Mouse (Mus musculus): ENCODE data around the gene Tecta.
A peak's percentile ranks its signal among the peaks of the same experiment; 100 is the strongest.

Tecta gene

DNA sequence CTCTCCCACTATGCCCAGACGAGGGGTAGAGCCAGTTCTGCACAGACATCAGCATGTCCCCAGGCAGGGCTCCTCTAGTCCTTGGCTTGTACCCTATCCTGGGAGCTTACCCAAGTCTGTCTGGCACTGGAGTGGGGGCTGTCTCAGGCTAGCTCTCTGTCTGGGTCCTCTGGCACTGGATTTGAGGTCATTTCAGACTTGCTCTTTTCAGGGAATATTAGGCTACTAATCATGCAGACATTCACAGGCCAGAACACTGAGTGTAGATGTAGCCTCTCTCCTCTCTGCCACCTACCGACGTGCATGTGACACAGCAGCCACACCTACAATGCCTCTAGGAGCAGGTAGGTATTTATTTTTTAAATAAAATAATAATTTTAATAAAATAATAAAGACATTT, 82.4 kb downstream of the Tecta start:
- DNase-seq = no peak

DNA sequence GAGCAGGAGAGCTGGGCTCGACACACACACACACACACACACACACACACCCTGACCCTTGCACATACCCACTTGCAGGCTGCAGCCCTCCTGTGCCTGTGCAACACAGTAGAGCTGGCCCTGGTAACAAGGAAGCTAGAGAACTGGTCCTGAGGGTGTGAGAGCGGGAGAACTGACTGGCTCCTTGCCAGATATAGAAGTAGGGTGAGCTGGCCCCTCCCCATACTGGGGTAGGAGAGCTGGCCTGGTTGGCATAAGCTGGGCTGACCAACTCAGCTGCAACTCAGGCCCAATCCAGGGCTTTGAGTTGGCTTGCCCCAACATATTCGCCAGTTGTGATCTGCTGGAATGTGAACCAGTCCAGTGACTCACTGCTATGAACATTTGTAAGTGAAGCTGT, 83.9 kb downstream of the Tecta start:
- no peak for DNase-seq

DNA sequence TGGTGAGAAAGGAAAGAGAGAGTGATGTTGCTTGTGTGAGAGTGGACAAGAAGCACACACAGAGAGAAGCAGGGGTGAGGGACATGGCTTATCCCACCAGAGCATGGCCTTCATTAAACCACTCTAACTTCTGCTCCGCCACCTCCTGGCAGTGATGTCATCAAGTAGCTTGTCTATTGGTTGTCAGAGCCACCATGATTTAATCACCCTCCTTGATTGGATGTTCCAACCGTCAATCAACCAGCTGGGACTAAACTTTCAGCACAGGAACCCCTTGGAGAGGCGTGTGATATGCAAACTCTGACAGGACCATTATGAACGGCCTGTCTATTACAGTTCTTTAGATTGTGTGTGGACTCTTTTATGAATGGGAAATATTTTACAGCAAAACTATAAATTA, 84.8 kb downstream of the Tecta start:
- DNase-seq = peak; percentile 64

DNA sequence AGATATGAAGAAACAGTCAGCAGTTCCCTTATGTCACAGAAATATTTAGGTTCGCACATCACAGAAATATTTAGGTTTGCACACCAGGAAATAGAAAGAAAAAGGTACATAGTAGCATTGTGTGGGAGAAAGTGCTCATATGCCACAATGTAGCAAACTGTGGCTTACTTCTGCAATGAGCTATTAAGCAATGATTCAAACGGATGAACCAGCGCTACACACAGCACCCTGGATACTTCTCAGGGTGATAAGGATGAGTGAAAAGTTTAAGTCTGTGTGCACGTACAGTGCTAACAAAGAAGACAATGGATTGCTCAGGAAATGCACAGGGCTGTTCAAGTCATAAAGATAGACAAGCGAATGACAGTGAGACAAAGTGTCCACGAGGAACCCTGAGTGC, 85.3 kb downstream of the Tecta start:
- no peak for DNase-seq

DNA sequence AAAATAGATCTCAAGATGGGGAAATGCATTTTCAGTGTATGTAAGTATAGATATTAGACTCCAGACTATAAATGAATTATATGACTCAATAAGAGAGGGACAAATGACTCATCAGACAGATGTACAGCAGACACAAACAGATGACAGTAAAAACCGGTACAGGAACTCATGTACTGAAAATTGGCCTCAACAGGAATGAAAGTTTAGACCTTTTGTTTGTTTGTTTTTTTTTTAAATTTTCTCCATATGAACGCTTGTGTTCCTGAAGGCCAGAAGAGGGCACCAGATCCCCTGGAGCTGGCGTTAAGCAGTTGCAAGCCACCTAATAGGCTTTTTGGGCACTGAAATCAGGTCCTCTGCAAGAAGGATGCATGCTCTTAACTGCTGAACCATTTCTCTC, 85.9 kb downstream of the Tecta start:
- peak; percentile 49 for DNase-seq

DNA sequence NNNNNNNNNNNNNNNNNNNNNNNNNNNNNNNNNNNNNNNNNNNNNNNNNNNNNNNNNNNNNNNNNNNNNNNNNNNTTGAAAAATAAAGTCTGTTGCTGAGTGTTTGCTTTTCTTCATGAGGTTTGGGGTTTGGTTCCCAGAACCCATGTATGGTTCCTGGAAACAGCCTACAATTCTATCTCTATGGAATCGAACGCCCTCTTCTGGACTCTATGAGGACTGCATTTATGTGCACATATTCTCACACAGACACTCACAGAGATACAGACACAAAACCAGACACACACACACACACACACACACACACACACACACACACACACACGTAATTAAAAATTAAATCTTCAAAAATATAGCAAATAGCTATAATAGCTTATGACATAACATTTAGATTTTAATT, 88.4 kb downstream of the Tecta start:
- DNase-seq = no peak

DNA sequence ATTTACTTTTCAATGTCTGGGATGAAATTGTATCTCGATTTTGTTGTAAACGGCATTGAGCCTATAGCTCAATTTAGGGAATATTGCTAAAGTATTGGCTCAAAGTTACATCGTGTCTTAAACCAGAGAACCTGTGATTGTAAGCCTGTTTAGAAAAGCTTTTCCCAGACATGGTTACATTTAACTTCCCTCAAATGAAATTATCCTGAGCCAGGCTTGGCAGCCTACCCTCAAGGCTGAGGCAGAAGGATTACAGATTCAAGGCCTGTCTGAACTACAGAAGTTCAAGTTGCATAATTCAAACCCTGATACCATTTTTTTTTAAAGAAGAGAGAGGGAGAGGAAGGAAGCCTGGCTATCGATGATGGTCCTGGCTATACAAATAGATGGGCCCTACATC, 95.8 kb downstream of the Tecta start:
- DNase-seq = no peak

DNA sequence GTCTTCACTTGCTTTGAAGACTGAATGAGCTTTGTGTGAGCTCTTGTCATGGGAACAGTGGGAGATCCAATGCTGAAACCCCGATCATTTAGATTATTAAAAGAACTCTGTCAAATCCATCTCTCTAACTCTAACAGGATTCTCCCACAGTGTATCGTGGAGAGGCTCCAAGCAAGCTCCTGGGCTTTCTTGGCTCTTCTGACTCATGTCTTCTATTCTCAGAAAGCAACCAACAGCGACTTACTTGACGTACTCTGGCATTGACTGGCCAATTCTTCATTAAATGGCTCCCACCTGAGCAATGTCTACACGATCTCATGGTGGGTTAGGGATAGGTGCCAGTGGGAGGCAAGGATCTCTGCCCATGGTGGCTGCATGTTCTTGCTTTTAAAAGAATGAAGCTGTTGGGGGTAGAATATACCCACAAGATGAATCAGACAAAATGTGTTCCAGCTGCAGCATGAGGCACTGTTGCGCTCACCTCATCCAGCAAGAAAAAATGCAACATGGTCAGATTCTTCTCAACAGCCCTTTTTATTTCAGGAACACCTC, 98.6 kb downstream of the Tecta start:
- no peak for DNase-seq

DNA sequence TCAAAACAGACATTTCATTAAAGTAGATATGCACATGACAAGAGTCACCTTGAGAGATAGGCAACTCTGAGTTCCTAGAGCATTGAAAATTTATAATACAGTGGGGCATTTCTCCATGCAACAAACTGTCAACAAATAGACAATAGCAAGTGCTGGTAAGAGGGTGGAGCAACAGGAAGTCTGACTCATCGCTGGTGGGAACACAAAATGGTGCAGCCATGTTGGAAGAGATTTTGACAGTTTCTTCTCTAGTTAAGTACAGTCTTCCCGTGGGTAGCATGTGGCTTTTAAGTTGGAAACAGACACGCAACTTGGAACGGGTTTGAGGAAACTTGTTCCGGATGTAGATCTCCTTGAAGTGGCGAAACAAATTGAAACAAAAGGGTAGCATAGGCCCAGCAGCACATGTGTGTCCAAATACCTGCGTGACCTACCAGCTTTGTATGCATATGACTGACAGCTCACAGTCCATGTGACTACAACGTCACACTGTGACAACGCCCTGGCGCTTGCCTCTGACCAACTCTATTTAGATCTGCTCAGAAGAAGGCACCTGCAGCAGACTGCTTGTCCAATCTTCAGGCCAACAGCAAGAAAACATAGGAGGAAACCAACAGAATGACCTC, 103.3 kb downstream of the Tecta start:
- no peak for DNase-seq

DNA sequence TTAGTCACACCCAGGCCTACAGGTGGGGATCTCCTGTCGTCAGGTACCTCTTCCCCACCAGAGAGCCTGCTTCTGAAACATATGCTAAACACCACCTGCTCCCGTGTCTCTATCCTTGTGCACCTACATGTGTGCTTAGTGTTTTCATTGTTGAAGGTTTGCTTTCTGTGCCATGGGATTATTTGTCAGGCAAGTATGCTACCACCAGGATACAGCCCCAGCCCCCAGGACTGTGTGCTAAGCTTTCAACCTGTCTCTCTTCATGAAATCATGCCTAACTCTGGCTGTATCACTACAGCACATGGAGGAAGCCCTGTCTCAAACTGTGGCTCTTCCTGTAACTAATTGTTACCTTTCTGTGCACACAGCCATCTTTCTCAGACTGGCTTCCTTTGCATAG, 105.6 kb downstream of the Tecta start:
- no peak for DNase-seq

DNA sequence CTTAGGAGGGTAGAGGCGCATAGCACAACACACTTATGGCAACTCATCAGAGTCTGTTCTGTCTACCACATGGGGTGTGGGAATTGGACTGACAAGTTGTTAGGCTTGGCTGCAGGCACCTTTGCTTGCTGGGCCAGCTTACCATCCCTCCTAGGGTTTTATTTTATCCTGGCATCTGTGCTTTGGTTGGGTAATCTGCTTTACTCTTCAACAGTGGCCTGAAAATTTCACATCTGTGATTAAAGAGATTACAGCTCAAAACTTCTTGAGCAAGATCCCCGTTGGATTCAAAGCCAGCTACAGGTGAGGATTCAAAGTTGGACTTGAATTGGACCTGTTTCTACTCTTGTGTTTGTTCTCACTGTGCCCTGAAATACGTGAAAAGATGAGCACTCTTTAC, 106.1 kb downstream of the Tecta start:
- DNase-seq = no peak

DNA sequence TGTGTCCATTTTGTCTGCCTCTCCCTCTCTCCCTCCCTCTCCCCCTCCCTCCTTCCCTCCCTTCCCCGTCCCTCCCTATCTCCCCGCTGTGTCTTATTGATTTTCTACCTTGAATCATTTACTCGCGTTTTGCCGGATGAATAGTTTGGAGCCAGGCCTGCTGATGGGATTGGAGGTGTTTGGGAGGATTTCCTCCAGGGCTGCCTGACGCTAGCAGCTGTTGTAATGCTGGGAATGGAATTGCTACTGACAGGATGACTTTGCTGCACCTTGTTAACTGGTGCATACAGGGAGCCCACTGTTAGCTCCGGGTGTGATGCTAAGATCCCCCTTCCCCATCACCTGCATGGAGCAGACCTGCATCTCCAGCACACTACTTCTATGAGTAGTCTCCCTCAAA, 106.7 kb downstream of the Tecta start:
- no peak for DNase-seq

DNA sequence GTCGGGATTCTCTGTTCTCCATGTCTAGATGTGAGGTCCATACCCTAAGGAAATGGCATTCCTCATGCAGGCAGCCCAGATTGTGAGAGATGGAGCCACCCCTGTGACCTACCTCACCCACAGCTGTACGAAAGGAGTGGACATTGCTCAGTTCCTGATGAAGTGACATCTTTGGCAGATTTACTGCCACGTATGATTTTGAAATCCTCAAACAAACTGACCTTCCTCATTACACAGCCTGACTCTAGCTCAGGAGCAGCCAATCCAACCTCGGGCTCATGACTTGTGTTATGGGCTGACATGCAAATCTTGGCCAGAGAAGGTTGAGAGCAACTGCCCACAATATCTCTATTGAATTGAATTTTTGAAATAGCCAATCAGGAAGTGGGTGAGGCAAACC, 120.1 kb downstream of the Tecta start:
- no peak for DNase-seq

All from embryo, embryonic 11 days (tissue).